Mouse (Mus musculus): ENCODE data around the gene Gpr108.

DNA sequence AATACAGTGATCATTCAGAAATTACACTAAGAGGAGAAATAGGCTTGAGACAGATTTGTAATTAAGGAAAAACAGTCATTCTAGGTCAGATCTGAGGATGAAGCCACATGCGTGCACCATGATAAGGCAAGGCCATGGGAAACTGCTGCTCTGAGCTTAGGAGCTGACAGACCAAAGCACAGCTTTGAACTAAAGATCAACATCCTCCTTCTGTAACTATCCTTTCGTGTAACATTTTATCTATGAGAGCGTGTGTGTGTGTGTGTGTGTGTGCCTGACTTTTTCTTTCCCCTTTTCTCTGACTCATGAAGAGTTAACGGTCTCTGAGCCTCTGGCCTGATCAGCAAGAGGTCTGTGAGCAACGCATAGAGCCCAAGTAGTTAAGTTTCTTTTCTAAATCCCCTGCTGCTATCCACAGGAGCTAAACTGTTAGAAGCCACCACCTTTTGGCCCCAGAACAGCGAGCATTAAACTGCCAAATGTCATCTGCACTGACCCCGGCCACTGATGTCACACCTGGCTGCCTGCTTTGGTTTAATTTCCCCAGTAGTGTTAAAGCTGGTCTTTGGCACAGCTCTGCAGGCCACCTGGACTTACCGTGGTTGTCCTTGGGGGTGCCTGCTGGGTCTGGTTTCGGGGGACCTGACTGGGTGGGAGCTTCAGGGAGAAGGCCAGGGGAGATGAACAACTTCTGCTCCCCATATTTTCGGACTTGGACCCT, 4.4 kb downstream of the Gpr108 start:
- TF ChIP-seq POLR2A (IDR thresholded peaks at IDR 0.05; ENCODE audit: extremely low read depth, insufficient read depth, low read length) (no peak), CTCF (IDR thresholded peaks at IDR 0.05; ENCODE audit: low read depth, low read length) (no peak)

Measured in liver, adult 2 months (tissue).